38 mouse cellular contexts compared by ENCODE assay signal in the genomic region with DNA sequence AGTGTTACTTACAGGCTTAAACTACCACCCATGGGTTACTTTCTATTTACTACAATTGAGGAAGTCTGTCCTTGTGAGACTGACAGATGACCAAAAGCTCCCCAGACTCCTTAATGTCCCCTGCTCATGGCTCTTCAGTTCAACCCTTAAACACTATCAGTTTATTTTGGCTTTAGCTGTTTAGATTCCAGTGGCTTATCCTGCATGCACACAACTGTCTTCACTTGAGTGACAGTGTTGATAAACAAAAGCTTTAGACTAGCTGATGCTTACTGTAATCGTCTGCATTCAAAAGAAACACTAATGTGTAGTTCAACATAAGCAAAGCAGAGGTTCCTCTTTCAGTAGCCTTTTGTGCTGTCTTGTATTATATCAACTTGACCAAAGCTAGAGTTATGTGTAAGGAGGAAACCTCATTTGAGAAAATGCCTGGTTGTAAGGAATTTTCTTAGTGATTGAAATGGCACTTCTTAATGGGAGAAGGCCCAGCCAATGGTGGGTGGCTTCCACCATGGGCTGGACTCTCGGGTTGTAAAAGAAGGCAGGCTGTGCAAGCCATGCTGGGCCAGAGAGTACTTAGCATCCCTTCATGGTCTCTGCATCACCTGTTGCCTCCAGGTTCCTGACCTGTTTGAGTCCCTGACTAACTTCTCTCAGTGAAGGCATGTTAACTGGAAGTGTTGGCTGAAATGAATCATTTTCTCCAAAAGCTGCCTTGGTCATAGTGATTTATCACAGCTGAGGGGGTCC. TPM values are rescaled to one million over a fixed set of nuclear protein-coding genes. Genes with fewer than 3 reads are reported as not detected.
DNase-seq lines count a peak whose midpoint lies in the region; ATAC-seq and TF ChIP-seq lines count a peak whose summit lies in the region.
"Had no signal": no experiment of that assay in that cellular context is flagged by ENCODE, and none has a peak within 500 bp of the region (broad histone marks: within the 10 kb centered on the region; RNA-seq: fewer than 3 reads in every experiment).

No protein-coding gene starts in this region.

- WGBS in lung, embryonic 14.5 days = 28% methylated on average over 2 of the region's 2 CpGs
- 27% methylated on average over 2 of the region's 2 CpGs for WGBS in liver, embryonic 16.5 days (ENCODE audit: insufficient replicate concordance)
- WGBS in midbrain, embryonic 14.5 days = 74% methylated on average over 2 of the region's 2 CpGs
- 71% methylated on average over 2 of the region's 2 CpGs for WGBS in hindbrain, embryonic 13.5 days

- H3K9me3 ChIP-seq in lung, embryonic 14.5 days (ENCODE audit: low read depth, low read length) = no peaks in the 10 kb centered on the region
- H3K9me3 ChIP-seq in liver, embryonic 16.5 days (replicated peaks; ENCODE audit: control insufficient read depth, low read length) = no peaks in the 10 kb centered on the region
- H3K9me3 ChIP-seq in midbrain, embryonic 14.5 days (ENCODE audit: control insufficient read depth, low read length) = no peaks in the 10 kb centered on the region
- H3K9me3 ChIP-seq in hindbrain, embryonic 13.5 days = no peaks in the 10 kb centered on the region
- H3K9me3 ChIP-seq: forebrain, embryonic 10.5 days; heart, embryonic 12.5 days; limb, embryonic 12.5 days; midbrain, embryonic 13.5 days had no signal

- no peak overlapping the region for H3K4me3 ChIP-seq in lung, embryonic 14.5 days (ENCODE audit: low read depth, low read length)
- no peak overlapping the region for H3K4me3 ChIP-seq in liver, embryonic 16.5 days (ENCODE audit: low read depth, low read length)
- H3K4me3 ChIP-seq in midbrain, embryonic 14.5 days (replicated peaks; ENCODE audit: low read depth, low read length) = no peak overlapping the region
- no peak overlapping the region for H3K4me3 ChIP-seq in hindbrain, embryonic 13.5 days
- H3K4me3 ChIP-seq: forebrain, embryonic 10.5 days; gastrocnemius, adult 2 months; heart, adult 2 months; heart, embryonic 12.5 days; limb, embryonic 12.5 days; midbrain, embryonic 13.5 days had no signal

- no peaks in the 10 kb centered on the region for H3K27me3 ChIP-seq in lung, embryonic 14.5 days (ENCODE audit: insufficient read depth, low read length)
- H3K27me3 ChIP-seq in liver, embryonic 16.5 days (ENCODE audit: control insufficient read depth, insufficient read depth, low read depth, low read length) = no peaks in the 10 kb centered on the region
- H3K27me3 ChIP-seq in midbrain, embryonic 14.5 days (ENCODE audit: control insufficient read depth, insufficient read depth, low read length) = no peaks in the 10 kb centered on the region
- H3K27me3 ChIP-seq in hindbrain, embryonic 13.5 days = no peaks in the 10 kb centered on the region
- H3K27me3 ChIP-seq: heart, embryonic 12.5 days; limb, embryonic 12.5 days; midbrain, embryonic 13.5 days had no signal

- no peak overlapping the region for H3K4me2 ChIP-seq in lung, embryonic 14.5 days
- H3K4me2 ChIP-seq in liver, embryonic 16.5 days (ENCODE audit: low read depth, low read length) = no peak overlapping the region
- H3K4me2 ChIP-seq in midbrain, embryonic 14.5 days (ENCODE audit: low read length) = no peak overlapping the region
- no peak overlapping the region for H3K4me2 ChIP-seq in hindbrain, embryonic 13.5 days
- H3K4me2 ChIP-seq: heart, embryonic 12.5 days; hindbrain, embryonic 14.5 days; limb, embryonic 12.5 days; midbrain, embryonic 13.5 days had no signal

- TF ChIP-seq CTCF in lung, embryonic 14.5 days (IDR thresholded peaks at IDR 0.05; ENCODE audit: low read depth) = no peak

- DNase-seq in lung, embryonic 14.5 days = peak; percentile 15
- no peak for DNase-seq in lung, postnatal 4 days
- no peak for DNase-seq in midbrain, embryonic 14.5 days
- no peak for DNase-seq in urinary bladder, postnatal 36 days (ENCODE audit: low spot score in 2 of 2)
- no peak for DNase-seq in spleen, adult 18-20 months
- DNase-seq: adrenal gland, postnatal 25 days; cerebellum, adult 8-10 months; cerebellum, postnatal 25 days; gastrocnemius, adult 2 months; gastrocnemius, postnatal 36 days; heart, adult 2 months; heart, postnatal 4 days; kidney, adult 9 months; kidney, postnatal 14 days; layer of hippocampus, adult 9-11 months; lung, adult 18-20 months; lung, postnatal 10 days; right cerebral cortex, postnatal 4 days; thymus, adult 2 months; thymus, postnatal 4 days had no signal

- ATAC-seq in lung, embryonic 14.5 days (ENCODE audit: insufficient read depth) = no peak
- peak; percentile 89 for ATAC-seq in erythroid progenitor cell, adult 5-6 weeks (replicated peaks; ENCODE audit: low FRiP score, poor library complexity, severe bottlenecking)
- ATAC-seq in liver, embryonic 16.5 days (ENCODE audit: low read depth) = peak; percentile 78
- ATAC-seq in midbrain, embryonic 14.5 days (ENCODE audit: low FRiP score, low TSS enrichment) = no peak
- ATAC-seq in hindbrain, embryonic 13.5 days (ENCODE audit: low FRiP score) = no peak
- ATAC-seq: forebrain, embryonic 16.5 days; intestine, postnatal 0 days; midbrain, embryonic 13.5 days had no signal

- H3K9ac ChIP-seq in lung, embryonic 14.5 days = no peak overlapping the region
- H3K9ac ChIP-seq in liver, embryonic 16.5 days (ENCODE audit: low read depth, low read length) = no peak overlapping the region
- H3K9ac ChIP-seq in midbrain, embryonic 14.5 days (replicated peaks; ENCODE audit: low read length) = no peak overlapping the region
- H3K9ac ChIP-seq in hindbrain, embryonic 13.5 days = no peak overlapping the region
- H3K9ac ChIP-seq: heart, embryonic 12.5 days; hindbrain, embryonic 14.5 days; limb, embryonic 12.5 days; midbrain, embryonic 13.5 days had no signal

- no peaks in the 10 kb centered on the region for H3K4me1 ChIP-seq in lung, embryonic 14.5 days (ENCODE audit: insufficient read depth)
- H3K4me1 ChIP-seq in liver, embryonic 16.5 days (ENCODE audit: control insufficient read depth, low read depth, low read length) = no peaks in the 10 kb centered on the region
- H3K4me1 ChIP-seq in midbrain, embryonic 14.5 days (ENCODE audit: control insufficient read depth, insufficient read depth, low read length) = no peaks in the 10 kb centered on the region
- H3K4me1 ChIP-seq in hindbrain, embryonic 13.5 days (replicated peaks) = no peaks in the 10 kb centered on the region
- H3K4me1 ChIP-seq: forebrain, embryonic 10.5 days; heart, embryonic 12.5 days; limb, embryonic 12.5 days; midbrain, embryonic 13.5 days had no signal

- no peaks in the 10 kb centered on the region for H3K36me3 ChIP-seq in lung, embryonic 14.5 days (ENCODE audit: insufficient read depth)
- H3K36me3 ChIP-seq in liver, embryonic 16.5 days (ENCODE audit: control insufficient read depth, insufficient read depth) = no peaks in the 10 kb centered on the region
- H3K36me3 ChIP-seq in midbrain, embryonic 14.5 days (ENCODE audit: control insufficient read depth, insufficient read depth, low read length) = no peaks in the 10 kb centered on the region
- H3K36me3 ChIP-seq in hindbrain, embryonic 13.5 days = no peaks in the 10 kb centered on the region
- H3K36me3 ChIP-seq: forebrain, embryonic 10.5 days; heart, embryonic 12.5 days; limb, embryonic 12.5 days; midbrain, embryonic 13.5 days had no signal

- H3K27ac ChIP-seq in lung, embryonic 14.5 days (ENCODE audit: low read depth) = no peak overlapping the region
- no peak overlapping the region for H3K27ac ChIP-seq in liver, embryonic 16.5 days (ENCODE audit: low read length)
- no peak overlapping the region for H3K27ac ChIP-seq in midbrain, embryonic 14.5 days (replicated peaks; ENCODE audit: low read depth, low read length)
- no peak overlapping the region for H3K27ac ChIP-seq in hindbrain, embryonic 13.5 days
- H3K27ac ChIP-seq: forebrain, embryonic 10.5 days; gastrocnemius, adult 2 months; heart, adult 2 months; hindbrain, embryonic 14.5 days; limb, embryonic 12.5 days; midbrain, embryonic 13.5 days had no signal

RNA-seq across cellular contexts. Expression of gene Taar7e, which starts 2.9 kb away (rescaled TPM):
- not detected in 2 replicates for polyA plus RNA-seq in lung, embryonic 14.5 days (2014; fragmentation: Nextera tagmentation; extraction: Ambion mirVana)
- total RNA-seq in erythroid progenitor cell, adult 5-6 weeks (2015; ENCODE audit: low replicate concordance) = not detected in 2 replicates
- total RNA-seq in erythroid progenitor cell, adult 5-6 weeks (2017; ENCODE audit: low replicate concordance) = not detected in 2 replicates
- polyA plus RNA-seq in liver, embryonic 16.5 days (2015; fragmentation: Nextera tagmentation; extraction: Ambion mirVana) = not detected in 2 replicates
- polyA plus RNA-seq in midbrain, embryonic 14.5 days (2014; fragmentation: Nextera tagmentation; extraction: Ambion mirVana) = not detected in 2 replicates
- not detected in 2 replicates for polyA plus RNA-seq in hindbrain, embryonic 13.5 days (2015; fragmentation: Nextera tagmentation; extraction: Ambion mirVana)
- total RNA-seq: adrenal gland, adult 18-20 months; adrenal gland, postnatal 25 days; gastrocnemius, adult 2 months; gastrocnemius, postnatal 36 days; heart, adult 2 months; heart, postnatal 4 days; left cerebral cortex, postnatal 14 days; MEL; neutrophil, adult 5-6 weeks had no signal
- polyA plus RNA-seq: brain, embryonic 14.5 days; embryonic facial prominence, embryonic 11.5 days; forebrain, embryonic 10.5 days; forebrain, embryonic 16.5 days; heart, adult 2 months; heart, embryonic 12.5 days; heart, postnatal 0 days; hindbrain, embryonic 14.5 days; intestine, postnatal 0 days; limb, embryonic 12.5 days; midbrain, embryonic 13.5 days; neural tube, embryonic 11.5 days; thymus, adult 2 months had no signal

RNA-seq across cellular contexts. Expression of gene Taar7f, which starts 9.0 kb away (rescaled TPM):
- polyA plus RNA-seq in lung, embryonic 14.5 days (2014; fragmentation: Nextera tagmentation; extraction: Ambion mirVana) = not detected in 2 replicates
- total RNA-seq in erythroid progenitor cell, adult 5-6 weeks (2015; ENCODE audit: low replicate concordance) = not detected in 2 replicates
- not detected in 2 replicates for total RNA-seq in erythroid progenitor cell, adult 5-6 weeks (2017; ENCODE audit: low replicate concordance)
- polyA plus RNA-seq in liver, embryonic 16.5 days (2015; fragmentation: Nextera tagmentation; extraction: Ambion mirVana) = not detected in 2 replicates
- polyA plus RNA-seq in midbrain, embryonic 14.5 days (2014; fragmentation: Nextera tagmentation; extraction: Ambion mirVana) = not detected in 2 replicates
- not detected in 2 replicates for polyA plus RNA-seq in hindbrain, embryonic 13.5 days (2015; fragmentation: Nextera tagmentation; extraction: Ambion mirVana)
- total RNA-seq: adrenal gland, adult 18-20 months; adrenal gland, postnatal 25 days; gastrocnemius, adult 2 months; gastrocnemius, postnatal 36 days; heart, adult 2 months; heart, postnatal 4 days; left cerebral cortex, postnatal 14 days; MEL; neutrophil, adult 5-6 weeks had no signal
- polyA plus RNA-seq: brain, embryonic 14.5 days; embryonic facial prominence, embryonic 11.5 days; forebrain, embryonic 10.5 days; forebrain, embryonic 16.5 days; heart, adult 2 months; heart, embryonic 12.5 days; heart, postnatal 0 days; hindbrain, embryonic 14.5 days; intestine, postnatal 0 days; limb, embryonic 12.5 days; midbrain, embryonic 13.5 days; neural tube, embryonic 11.5 days; thymus, adult 2 months had no signal

RNA-seq across cellular contexts. Expression of gene Taar7d, which starts 13.3 kb away (rescaled TPM):
- not detected in 2 replicates for polyA plus RNA-seq in lung, embryonic 14.5 days (2014; fragmentation: Nextera tagmentation; extraction: Ambion mirVana)
- not detected in 2 replicates for total RNA-seq in erythroid progenitor cell, adult 5-6 weeks (2015; ENCODE audit: low replicate concordance)
- total RNA-seq in erythroid progenitor cell, adult 5-6 weeks (2017; ENCODE audit: low replicate concordance) = not detected in 2 replicates
- not detected in 2 replicates for polyA plus RNA-seq in liver, embryonic 16.5 days (2015; fragmentation: Nextera tagmentation; extraction: Ambion mirVana)
- not detected in 2 replicates for polyA plus RNA-seq in midbrain, embryonic 14.5 days (2014; fragmentation: Nextera tagmentation; extraction: Ambion mirVana)
- not detected in 2 replicates for polyA plus RNA-seq in hindbrain, embryonic 13.5 days (2015; fragmentation: Nextera tagmentation; extraction: Ambion mirVana)
- total RNA-seq: adrenal gland, adult 18-20 months; adrenal gland, postnatal 25 days; gastrocnemius, adult 2 months; gastrocnemius, postnatal 36 days; heart, adult 2 months; heart, postnatal 4 days; left cerebral cortex, postnatal 14 days; MEL; neutrophil, adult 5-6 weeks had no signal
- polyA plus RNA-seq: brain, embryonic 14.5 days; embryonic facial prominence, embryonic 11.5 days; forebrain, embryonic 10.5 days; forebrain, embryonic 16.5 days; heart, adult 2 months; heart, embryonic 12.5 days; heart, postnatal 0 days; hindbrain, embryonic 14.5 days; intestine, postnatal 0 days; limb, embryonic 12.5 days; midbrain, embryonic 13.5 days; neural tube, embryonic 11.5 days; thymus, adult 2 months had no signal

RNA-seq across cellular contexts. Expression of gene Taar8a, which starts 36.0 kb away (rescaled TPM):
- not detected in 2 replicates for polyA plus RNA-seq in lung, embryonic 14.5 days (2014; fragmentation: Nextera tagmentation; extraction: Ambion mirVana)
- not detected in 2 replicates for total RNA-seq in erythroid progenitor cell, adult 5-6 weeks (2015; ENCODE audit: low replicate concordance)
- not detected in 2 replicates for total RNA-seq in erythroid progenitor cell, adult 5-6 weeks (2017; ENCODE audit: low replicate concordance)
- polyA plus RNA-seq in liver, embryonic 16.5 days (2015; fragmentation: Nextera tagmentation; extraction: Ambion mirVana) = not detected in 2 replicates
- polyA plus RNA-seq in midbrain, embryonic 14.5 days (2014; fragmentation: Nextera tagmentation; extraction: Ambion mirVana) = not detected in 2 replicates
- not detected in 2 replicates for polyA plus RNA-seq in hindbrain, embryonic 13.5 days (2015; fragmentation: Nextera tagmentation; extraction: Ambion mirVana)
- total RNA-seq: adrenal gland, adult 18-20 months; adrenal gland, postnatal 25 days; gastrocnemius, adult 2 months; gastrocnemius, postnatal 36 days; heart, adult 2 months; heart, postnatal 4 days; left cerebral cortex, postnatal 14 days; MEL; neutrophil, adult 5-6 weeks had no signal
- polyA plus RNA-seq: brain, embryonic 14.5 days; embryonic facial prominence, embryonic 11.5 days; forebrain, embryonic 10.5 days; forebrain, embryonic 16.5 days; heart, adult 2 months; heart, embryonic 12.5 days; heart, postnatal 0 days; hindbrain, embryonic 14.5 days; intestine, postnatal 0 days; limb, embryonic 12.5 days; midbrain, embryonic 13.5 days; neural tube, embryonic 11.5 days; thymus, adult 2 months had no signal

RNA-seq across cellular contexts. Expression of gene Taar7b, which starts 40.6 kb away (rescaled TPM):
- not detected in 2 replicates for polyA plus RNA-seq in lung, embryonic 14.5 days (2014; fragmentation: Nextera tagmentation; extraction: Ambion mirVana)
- not detected in 2 replicates for total RNA-seq in erythroid progenitor cell, adult 5-6 weeks (2015; ENCODE audit: low replicate concordance)
- total RNA-seq in erythroid progenitor cell, adult 5-6 weeks (2017; ENCODE audit: low replicate concordance) = not detected in 2 replicates
- polyA plus RNA-seq in liver, embryonic 16.5 days (2015; fragmentation: Nextera tagmentation; extraction: Ambion mirVana) = not detected in 2 replicates
- polyA plus RNA-seq in midbrain, embryonic 14.5 days (2014; fragmentation: Nextera tagmentation; extraction: Ambion mirVana) = not detected in 2 replicates
- not detected in 2 replicates for polyA plus RNA-seq in hindbrain, embryonic 13.5 days (2015; fragmentation: Nextera tagmentation; extraction: Ambion mirVana)
- total RNA-seq: adrenal gland, adult 18-20 months; adrenal gland, postnatal 25 days; gastrocnemius, adult 2 months; gastrocnemius, postnatal 36 days; heart, adult 2 months; heart, postnatal 4 days; left cerebral cortex, postnatal 14 days; MEL; neutrophil, adult 5-6 weeks had no signal
- polyA plus RNA-seq: brain, embryonic 14.5 days; embryonic facial prominence, embryonic 11.5 days; forebrain, embryonic 10.5 days; forebrain, embryonic 16.5 days; heart, adult 2 months; heart, embryonic 12.5 days; heart, postnatal 0 days; hindbrain, embryonic 14.5 days; intestine, postnatal 0 days; limb, embryonic 12.5 days; midbrain, embryonic 13.5 days; neural tube, embryonic 11.5 days; thymus, adult 2 months had no signal

Comparison
In these comparisons a context has a peak if more than half of its experiments do, and no peak if none do; other contexts are left out.
1. ATAC-seq: peak in erythroid progenitor cell, adult 5-6 weeks (single experiment) and liver, embryonic 16.5 days (single experiment); none in lung, embryonic 14.5 days (single experiment), midbrain, embryonic 14.5 days (single experiment) and hindbrain, embryonic 13.5 days (single experiment).